Mouse (Mus musculus): ENCODE data around the gene Serpinb2. TPM values are rescaled to one million over a fixed set of nuclear protein-coding genes. Genes with fewer than 3 reads are reported as not detected.

The Serpinb2 gene
- polyA plus RNA-seq, 1 experiment from 2014 or later, result 0.24 TPM

GRCm38 (mm10) chr1:107582900-107583299 lies 71.7 kb downstream of the Serpinb2 start:
- H3K9me3 ChIP-seq (replicated peaks), result no peaks in the 10 kb centered on the region

GRCm38 (mm10) chr1:107583958-107584376 lies 72.7 kb downstream of the Serpinb2 start:
- ATAC-seq (ENCODE audit: insufficient number of reproducible peaks, low FRiP score), result no peak
- no peak overlapping the region for H3K27ac ChIP-seq (ENCODE audit: poor library complexity, severe bottlenecking)
- H3K4me3 ChIP-seq, result no peak overlapping the region
- no peaks in the 10 kb centered on the region for H3K27me3 ChIP-seq (replicated peaks)
- WGBS, result 51% methylated on average over 1 of the region's 1 CpGs
- no peaks in the 10 kb centered on the region for H3K36me3 ChIP-seq
- no peaks in the 10 kb centered on the region for H3K9me3 ChIP-seq (replicated peaks)
- no peaks in the 10 kb centered on the region for H3K4me1 ChIP-seq (replicated peaks)
- no peak overlapping the region for H3K4me2 ChIP-seq
- H3K9ac ChIP-seq, result no peak overlapping the region

More at GRCm38 (mm10) chr1:107582900-107583299, 71.7 kb downstream of the Serpinb2 start:
- Histone ChIP-seq H3K27me3 (replicated peaks) (no peaks in the 10 kb centered on the region), H3K27ac (ENCODE audit: poor library complexity, severe bottlenecking) (no peak overlapping the region), H3K9ac (no peak overlapping the region), H3K36me3 (no peaks in the 10 kb centered on the region), H3K4me1 (replicated peaks) (no peaks in the 10 kb centered on the region), H3K4me2 (no peak overlapping the region), H3K4me3 (no peak overlapping the region)
- ATAC-seq (ENCODE audit: insufficient number of reproducible peaks, low FRiP score), result no peak

GRCm38 (mm10) chr1:107584932-107585331 lies 73.7 kb downstream of the Serpinb2 start:
- no peak overlapping the region for H3K27ac ChIP-seq (ENCODE audit: poor library complexity, severe bottlenecking)
- no peaks in the 10 kb centered on the region for H3K9me3 ChIP-seq (replicated peaks)
- 82% methylated on average over 3 of the region's 3 CpGs for WGBS
- H3K36me3 ChIP-seq, result no peaks in the 10 kb centered on the region
- no peak overlapping the region for H3K9ac ChIP-seq
- no peak overlapping the region for H3K4me3 ChIP-seq
- H3K4me1 ChIP-seq (replicated peaks), result peaks cover 4% of the 10 kb centered on the region
- no peaks in the 10 kb centered on the region for H3K27me3 ChIP-seq (replicated peaks)
- no peak for ATAC-seq (ENCODE audit: insufficient number of reproducible peaks, low FRiP score)
- H3K4me2 ChIP-seq, result no peak overlapping the region

Other genes starting within 250 kb of the Serpinb2 start
- gene Serpinb3b, start 233.1 kb upstream of the Serpinb2 start, polyA plus RNA-seq (2016; fragmentation: Nextera tagmentation; extraction: Ambion mirVana), result not detected in 2 replicates
- gene Serpinb3c, start 233.1 kb upstream of the Serpinb2 start, polyA plus RNA-seq (2016; fragmentation: Nextera tagmentation; extraction: Ambion mirVana), result not detected in 2 replicates
- not detected in 2 replicates for gene Serpinb11, start 150.2 kb upstream of the Serpinb2 start, polyA plus RNA-seq (2016; fragmentation: Nextera tagmentation; extraction: Ambion mirVana)
- gene Serpinb7, start 111.8 kb upstream of the Serpinb2 start, polyA plus RNA-seq (2016; fragmentation: Nextera tagmentation; extraction: Ambion mirVana), result not detected in 2 replicates
- gene Serpinb8, start 78.6 kb downstream of the Serpinb2 start, polyA plus RNA-seq (2016; fragmentation: Nextera tagmentation; extraction: Ambion mirVana), result 1.3 and 2.1 TPM in 2 replicates

Data from heart, embryonic 12.5 days (tissue).